Mouse (Mus musculus) adrenal gland, postnatal 10 days (tissue): Measurements from ENCODE around the gene Negr1. TPM values are rescaled to one million over a fixed set of nuclear protein-coding genes. Genes with fewer than 3 reads are reported as not detected.

Experiments used
- DNase-seq: peaks from one replicate; pipeline ENCODE4 v3.0.0; 2021; ENCODE audit warnings: mixed read lengths
- total RNA-seq, 2 experiments: library from RNA; stranded (reverse); gene quantifications; 2 replicates each; pipeline ENCODE4 v1.2.3; 2021

Negr1 gene
- total RNA-seq, 2 experiments from 2014 or later: 6.7 to 7.9 TPM

GRCm38 (mm10) chr3:157224920-157225319, 663.3 kb downstream of the Negr1 start:
- DNase-seq: no peak

- peak; percentile 27 for DNase-seq
Measured at GRCm38 (mm10) chr3:157232723-157233122, 671.1 kb downstream of the Negr1 start.

GRCm38 (mm10) chr3:157240240-157240639, 678.6 kb downstream of the Negr1 start:
- DNase-seq: no peak

DNA sequence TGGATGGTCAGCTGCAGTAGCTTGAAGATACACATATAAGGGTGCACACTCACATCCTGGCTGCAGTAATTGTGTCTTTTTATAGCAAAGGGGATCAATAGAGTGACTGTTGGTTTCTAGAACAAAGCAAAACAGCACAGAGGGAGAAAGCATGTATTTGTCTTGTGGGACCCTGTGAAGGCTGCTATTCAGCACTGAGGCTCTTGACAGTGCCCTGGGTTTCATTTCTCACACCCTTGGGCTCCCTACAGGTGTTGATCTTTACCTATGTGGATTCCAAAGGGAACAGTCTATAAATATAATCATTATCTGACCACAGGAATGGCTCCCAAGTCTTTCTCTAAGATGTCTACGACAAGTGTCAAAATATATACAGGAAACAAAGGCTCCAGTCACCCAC, 693.9 kb downstream of the Negr1 start:
- no peak for DNase-seq

DNA sequence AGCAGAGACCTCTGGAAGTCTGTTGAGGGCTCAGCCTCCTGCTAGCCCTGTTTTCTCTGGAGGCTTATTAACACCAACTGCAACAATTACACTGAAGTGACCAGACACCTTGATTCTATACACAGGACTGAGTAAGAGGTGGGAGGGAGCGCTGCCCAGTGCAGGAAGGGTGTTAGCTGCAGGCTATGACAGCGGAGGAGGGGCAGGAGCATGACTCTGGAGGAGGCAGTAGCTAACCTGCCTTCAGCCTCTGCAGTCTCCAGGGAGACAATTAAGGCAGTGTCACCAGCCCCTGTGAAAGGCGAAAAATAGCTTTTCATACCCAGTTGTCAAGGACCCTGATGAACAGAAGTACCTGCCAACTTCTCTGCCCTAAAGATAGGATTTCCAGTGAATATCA, 694.3 kb downstream of the Negr1 start:
- DNase-seq: no peak

DNA sequence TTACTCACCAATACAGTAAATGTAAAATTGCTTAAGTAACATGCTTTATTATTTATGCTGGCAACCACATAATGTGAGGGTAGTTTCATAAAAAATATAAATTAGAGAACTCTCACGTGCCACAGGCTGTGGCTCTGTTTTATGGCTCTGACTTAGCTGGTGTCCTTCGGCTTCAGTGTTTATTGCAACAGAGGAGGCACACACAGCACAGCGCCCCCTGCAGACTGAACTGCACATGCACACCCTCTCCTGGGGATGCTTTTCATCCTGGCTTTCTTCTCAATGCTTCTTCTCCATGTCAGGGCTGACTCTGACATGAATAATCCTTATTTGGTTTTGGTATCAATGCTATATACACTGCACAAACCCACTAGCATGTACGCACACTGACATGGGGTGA, 707.1 kb downstream of the Negr1 start:
- no peak for DNase-seq

DNA sequence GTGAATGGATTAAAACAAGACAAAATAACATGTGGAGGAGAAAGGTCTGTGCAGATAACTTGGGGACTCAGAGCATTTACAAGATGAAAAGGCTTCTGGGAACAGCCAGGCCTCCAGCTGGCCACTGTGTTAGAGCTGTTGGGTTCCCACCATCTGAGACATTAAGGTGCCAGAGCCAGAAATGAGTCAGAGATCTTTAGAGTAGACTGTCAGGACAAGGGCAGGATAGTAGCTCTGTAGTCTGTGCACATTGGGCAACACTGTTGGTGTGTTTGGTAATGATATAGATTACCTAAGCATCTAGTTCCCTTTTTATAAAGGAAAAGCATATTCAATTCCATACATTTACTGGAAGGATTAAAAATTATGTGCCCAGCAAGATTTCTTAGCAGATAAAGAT, 710.8 kb downstream of the Negr1 start:
- no peak for DNase-seq

GRCm38 (mm10) chr3:157274143-157274542, 712.5 kb downstream of the Negr1 start:
- no peak for DNase-seq

- DNase-seq: no peak
Measured at GRCm38 (mm10) chr3:157279717-157280116, 718.1 kb downstream of the Negr1 start.

DNA sequence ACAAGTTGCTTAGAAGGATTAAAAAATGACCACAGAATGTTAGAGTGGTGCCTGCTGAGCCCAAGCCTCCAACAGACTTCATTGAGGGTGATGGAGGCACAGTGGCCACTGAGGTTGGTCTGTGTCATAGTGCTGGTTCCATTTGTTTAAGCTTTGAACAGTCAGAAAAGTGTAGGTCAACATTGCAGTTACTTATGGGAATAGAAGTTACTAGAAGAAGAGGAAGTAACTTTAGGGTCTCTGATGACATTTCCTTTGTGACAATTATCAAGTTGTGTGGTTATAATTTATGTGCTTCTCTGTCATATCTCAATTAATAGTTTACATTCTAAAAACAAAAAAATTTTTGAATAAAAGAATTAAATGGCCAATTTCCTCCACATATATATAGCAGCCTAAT, 719.7 kb downstream of the Negr1 start:
- no peak for DNase-seq

DNA sequence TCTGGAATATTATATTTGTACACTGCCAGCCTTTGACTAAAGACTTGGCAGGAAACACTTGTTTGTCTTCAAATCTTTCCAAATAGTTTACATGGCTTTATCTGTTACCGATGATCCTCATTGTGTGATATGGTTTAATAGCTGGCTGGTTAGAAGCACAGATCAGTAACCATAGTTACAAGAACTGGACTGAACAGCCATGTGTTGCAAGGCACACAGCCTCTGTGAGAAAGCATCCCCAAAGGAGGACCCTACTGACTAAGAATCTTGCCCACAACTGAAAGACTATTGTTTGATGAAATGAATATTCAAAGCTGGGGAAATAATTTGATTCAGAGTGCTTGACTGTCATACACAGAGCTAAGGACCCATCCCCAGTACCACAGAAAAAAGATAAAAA, 729.7 kb downstream of the Negr1 start:
- DNase-seq: no peak

- no peak for DNase-seq
Measured at GRCm38 (mm10) chr3:157297216-157297615, 735.6 kb downstream of the Negr1 start.

GRCm38 (mm10) chr3:157303430-157304116, 742.0 kb downstream of the Negr1 start:
- DNase-seq: no peak

GRCm38 (mm10) chr3:157321081-157321573, 759.5 kb downstream of the Negr1 start:
- DNase-seq: no peak

DNA sequence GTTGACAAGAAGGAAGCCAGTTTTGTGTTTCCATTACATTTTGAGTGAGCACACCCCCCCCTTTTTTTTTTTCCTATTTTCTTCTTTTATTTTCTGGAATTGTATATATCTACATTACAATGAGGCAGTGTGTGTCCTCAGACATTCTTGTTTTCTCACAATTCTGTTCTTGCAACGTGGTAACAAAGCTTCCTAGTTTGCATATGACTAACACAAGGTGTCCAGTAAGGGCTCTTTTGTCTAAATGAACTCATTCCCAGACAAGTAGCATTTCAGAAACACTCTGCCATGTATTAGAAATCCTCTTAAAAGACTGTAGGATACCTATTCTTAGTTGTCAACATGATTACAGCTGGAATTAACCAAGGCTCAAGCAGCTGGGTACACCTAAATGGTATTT, 760.2 kb downstream of the Negr1 start:
- no peak for DNase-seq

DNA sequence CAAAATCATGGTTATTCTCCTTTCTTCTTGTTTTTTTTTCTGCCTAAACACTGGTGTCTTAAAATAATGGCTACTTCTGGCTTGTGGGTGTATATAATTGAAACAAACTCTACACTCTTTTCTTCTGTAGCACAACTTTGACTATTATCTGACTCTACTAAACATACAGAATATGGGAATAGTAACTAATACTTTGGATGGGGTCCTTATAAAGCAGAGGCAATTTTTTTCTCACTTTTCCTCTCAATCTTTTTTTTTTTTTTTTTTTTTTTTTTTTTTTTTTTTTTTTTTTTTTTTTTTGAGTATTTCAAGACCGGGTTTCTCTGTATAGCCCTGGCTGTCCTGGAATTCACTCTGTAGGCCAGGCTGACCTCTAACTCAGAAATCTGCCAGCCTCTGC, 772.6 kb downstream of the Negr1 start:
- no peak for DNase-seq

GRCm38 (mm10) chr3:157349480-157349879, 787.9 kb downstream of the Negr1 start:
- DNase-seq: no peak

DNA sequence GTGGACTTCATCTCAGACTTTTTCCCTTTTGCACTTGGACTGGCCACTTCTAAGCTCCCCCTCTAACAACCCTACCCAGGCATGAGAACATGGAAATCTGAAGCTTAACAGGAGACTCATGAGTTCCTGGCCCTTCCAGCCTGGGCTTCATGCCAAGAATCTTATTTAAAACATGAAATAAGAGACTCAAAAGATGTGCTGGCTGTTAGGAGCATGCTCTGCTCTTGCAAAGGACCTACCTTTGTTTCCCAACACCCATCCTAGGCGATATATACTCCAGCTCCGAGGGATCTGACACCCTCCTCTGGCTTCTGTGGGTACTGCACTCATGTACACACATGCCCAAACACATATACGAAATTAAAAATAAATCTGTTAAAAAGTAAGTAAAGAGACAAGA, 797.3 kb downstream of the Negr1 start:
- DNase-seq: no peak

DNA sequence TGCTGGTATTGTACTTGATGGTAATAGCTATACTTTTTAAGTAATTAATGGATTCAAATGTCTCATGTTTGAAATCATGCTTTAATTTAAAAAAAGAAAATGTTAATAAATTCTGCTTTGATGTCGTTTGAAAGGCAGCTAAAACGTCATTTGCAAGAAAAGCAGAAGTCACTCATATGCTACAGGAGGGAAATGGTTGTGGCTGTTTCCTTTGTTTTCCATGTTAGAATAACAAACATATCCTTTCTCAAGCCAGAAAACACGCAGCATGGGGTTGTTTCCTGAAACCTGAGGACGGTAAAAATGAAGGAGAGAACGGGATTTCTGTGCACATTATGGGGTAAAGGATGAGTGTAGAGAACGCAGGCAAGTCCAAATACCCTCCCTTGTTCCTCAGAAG, 798.2 kb downstream of the Negr1 start:
- no peak for DNase-seq
